Mouse (Mus musculus) myocyte (in vitro differentiated cells): ENCODE measurements around the gene Clec11a.

Source experiments
- CEBPB ChIP-seq: IDR thresholded peaks from 2 replicates; pipeline ENCODE4 v1.6.1; 2011; ENCODE audit warnings: mild to moderate bottlenecking, moderate library complexity; ENCODE audit not compliant: poor library complexity, insufficient read depth, severe bottlenecking
- E2F4 ChIP-seq: IDR thresholded peaks from one replicate; pipeline ENCODE4 v1.6.1; 2011; ENCODE audit warnings: mild to moderate bottlenecking, control low read depth, moderate library complexity; ENCODE audit not compliant: insufficient read depth
- MAX ChIP-seq: IDR thresholded peaks from one replicate; pipeline ENCODE4 v1.6.1; 2011; ENCODE audit warnings: low read depth, mild to moderate bottlenecking, control low read depth
- MYOD1 ChIP-seq, 3 experiments: IDR thresholded peaks; one replicate each; pipeline ENCODE4 v1.6.1; 2011; ENCODE audit warnings: control low read depth in 2 of 3, low read depth in 2 of 3, mild to moderate bottlenecking in 2 of 3, moderate library complexity in 1 of 3; ENCODE audit not compliant: insufficient read length in 2 of 3, control insufficient read depth in 1 of 3
- MYOG ChIP-seq, 3 experiments: IDR thresholded peaks; one replicate each; pipeline ENCODE4 v1.6.1; 2011; ENCODE audit warnings: control low read depth in 2 of 3, low read depth in 2 of 3, mild to moderate bottlenecking in 2 of 3; ENCODE audit not compliant: insufficient read length in 2 of 3, control insufficient read depth in 1 of 3, insufficient read depth in 1 of 3
- POLR2A ChIP-seq: IDR thresholded peaks from one replicate; pipeline ENCODE4 v1.6.1; 2011; ENCODE audit warnings: low read depth, mild to moderate bottlenecking, control low read depth, moderate library complexity; ENCODE audit not compliant: insufficient read length
- POLR2AphosphoS2 ChIP-seq: IDR thresholded peaks from one replicate; pipeline ENCODE4 v1.6.1; 2011; ENCODE audit warnings: low read depth, control low read depth; ENCODE audit not compliant: insufficient read length
- REST ChIP-seq: IDR thresholded peaks from one replicate; pipeline ENCODE4 v1.6.1; 2011; ENCODE audit warnings: mild to moderate bottlenecking, control low read depth, moderate library complexity; ENCODE audit not compliant: insufficient read depth, insufficient read length
- SRF ChIP-seq: IDR thresholded peaks from one replicate; pipeline ENCODE4 v1.6.1; 2011; ENCODE audit warnings: low read depth; ENCODE audit not compliant: control insufficient read depth, insufficient read length
- TCF12 ChIP-seq: IDR thresholded peaks from one replicate; pipeline ENCODE4 v1.6.1; 2011; ENCODE audit warnings: mild to moderate bottlenecking, control low read depth; ENCODE audit not compliant: poor library complexity, insufficient read depth, severe bottlenecking
- USF1 ChIP-seq: IDR thresholded peaks from one replicate; pipeline ENCODE4 v1.6.1; 2011; ENCODE audit warnings: low read depth, mild to moderate bottlenecking, control low read depth, moderate library complexity

GRCm38 (mm10) chr7:44271309-44271708 is 35.4 kb downstream of the Clec11a start:
- TF ChIP-seq E2F4 (no peak), MYOG (IDR thresholded peaks at IDR 0.05; ENCODE audit: control insufficient read depth in 1 of 3, insufficient read depth in 1 of 3, insufficient read length in 2 of 3, low read depth in 2 of 3) (no peak), TCF12 (no peak), SRF (no peak), POLR2A (no peak), REST (no peak), MYOD1 (IDR thresholded peaks at IDR 0.05; ENCODE audit: control insufficient read depth in 1 of 3, insufficient read length in 2 of 3, low read depth in 2 of 3) (no peak), USF1 (no peak), POLR2AphosphoS2 (no peak), CEBPB (no peak), MAX (no peak)
